Mouse (Mus musculus): Measurements from ENCODE around the gene Atp6v1d. TPM values are rescaled to one million over a fixed set of nuclear protein-coding genes. Genes with fewer than 3 reads are reported as not detected.

Gene Atp6v1d
- polyA plus RNA-seq (2016; fragmentation: Nextera tagmentation; extraction: Ambion mirVana) = 64.6 and 67.4 TPM in 2 replicates

DNA sequence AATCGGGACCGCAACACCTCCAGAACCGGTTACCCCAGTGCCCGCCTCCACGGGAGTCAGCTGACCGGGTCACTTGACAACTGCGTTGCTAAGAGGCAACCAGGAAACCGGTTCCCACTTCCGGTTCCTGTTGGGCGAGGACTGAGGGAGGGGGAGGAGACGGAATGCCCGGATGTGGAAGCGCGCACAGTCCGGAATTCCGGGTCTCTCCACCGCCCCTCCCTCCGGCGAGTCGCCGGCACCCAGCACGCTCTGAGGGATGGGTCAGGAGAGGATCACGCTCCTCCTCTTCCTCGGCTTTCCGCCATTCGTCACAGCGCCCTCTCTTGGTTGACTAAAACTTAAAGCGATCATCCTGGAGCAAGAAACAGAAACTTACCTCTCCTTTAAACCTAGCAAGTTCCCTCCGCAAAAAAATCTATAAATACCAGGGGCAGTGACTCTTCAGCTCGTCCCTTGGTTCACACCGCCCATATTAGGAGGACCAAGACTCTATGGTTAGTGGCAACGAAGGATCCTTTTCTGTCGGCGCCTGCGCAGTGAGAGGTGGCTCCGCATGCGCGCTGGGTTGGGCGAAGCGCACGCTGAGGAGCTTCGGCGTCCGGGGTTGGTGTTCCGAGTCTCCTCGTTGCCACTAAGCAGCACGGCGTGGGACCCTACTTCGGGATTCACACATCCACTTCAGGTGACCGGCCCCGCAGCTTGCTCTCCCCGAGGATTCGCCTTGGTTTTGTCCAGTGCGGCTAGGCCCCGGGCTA is at the start of gene Atp6v1d, which contains the start of gene Eif2s1:
Gene Atp6v1d, minus strand, starts transcription at position 143 of the 758 bp plus-strand sequence.
Gene Eif2s1, plus strand, starts transcription at position 324 of the 758 bp plus-strand sequence.
- peaks cover 12% of the 10 kb centered on the region for H3K36me3 ChIP-seq
- no peaks in the 10 kb centered on the region for H3K9me3 ChIP-seq
- peak; percentile 100 for ATAC-seq (ENCODE audit: insufficient number of reproducible peaks, insufficient read depth, low FRiP score, low TSS enrichment, low read depth)
- H3K4me1 ChIP-seq (replicated peaks) = peaks cover 22% of the 10 kb centered on the region
- WGBS = under 1% methylated on average over 55 of the region's 55 CpGs
- H3K9ac ChIP-seq (replicated peaks) = peak within 1 kb of the TSS; percentile 84
- H3K27ac ChIP-seq = peak within 1 kb of the TSS; percentile 92
- H3K4me3 ChIP-seq (replicated peaks) = peak within 1 kb of the TSS; percentile 79
- H3K27me3 ChIP-seq = no peaks in the 10 kb centered on the region
- H3K4me2 ChIP-seq = peak within 1 kb of the TSS; percentile 85

DNA sequence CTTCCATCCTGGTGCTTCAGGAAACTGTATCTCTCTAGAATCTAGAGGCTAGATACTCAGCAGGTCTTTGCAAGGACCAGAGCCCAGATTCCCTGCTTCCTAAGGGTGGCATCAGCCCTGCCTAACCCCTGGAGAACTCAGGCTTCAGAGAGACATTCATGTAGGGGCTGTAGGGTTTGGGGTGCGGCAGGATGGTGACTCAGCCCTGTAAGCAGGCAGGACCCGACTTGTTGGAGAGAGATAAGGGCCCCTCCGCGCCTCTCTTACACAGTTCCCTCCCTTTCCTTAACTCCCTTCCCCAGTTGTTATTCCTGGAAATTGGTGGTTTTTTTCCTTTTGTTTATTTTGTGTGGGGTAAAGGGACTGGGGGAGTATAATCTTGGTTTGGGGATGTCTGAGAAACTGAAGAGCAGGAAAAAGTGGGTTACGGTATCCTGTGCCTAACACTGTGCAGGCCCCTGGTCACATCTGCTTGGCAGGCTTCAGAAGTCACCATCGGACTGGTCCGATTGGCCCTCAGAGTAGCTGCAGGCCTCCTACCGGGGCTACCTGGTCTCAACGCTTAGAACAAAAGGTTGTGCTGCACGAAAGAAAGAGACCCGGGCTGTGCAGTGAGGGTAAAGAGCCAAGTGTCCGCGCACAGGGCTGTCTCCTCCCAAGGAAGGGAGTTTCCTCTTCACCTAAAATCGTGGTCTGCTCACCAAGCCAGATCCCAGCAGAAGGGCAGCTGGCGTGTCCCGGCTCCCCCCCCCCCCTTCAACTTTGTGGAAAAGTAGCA is 49.4 kb upstream of the Atp6v1d start:
- H3K4me3 ChIP-seq (replicated peaks) = peak overlapping the region; percentile 42
- peaks cover 83% of the 10 kb centered on the region for H3K27me3 ChIP-seq
- WGBS = 7% methylated on average over 16 of the region's 16 CpGs
- H3K9ac ChIP-seq (replicated peaks) = no peak overlapping the region; the same call in 1 of the 2 replicates
- peak overlapping the region; percentile 77 for H3K4me2 ChIP-seq
- no peaks in the 10 kb centered on the region for H3K9me3 ChIP-seq
- ATAC-seq (ENCODE audit: insufficient number of reproducible peaks, insufficient read depth, low FRiP score, low TSS enrichment, low read depth) = peak; percentile 18; the same call in 1 of the 2 replicates
- H3K36me3 ChIP-seq = no peaks in the 10 kb centered on the region
- H3K4me1 ChIP-seq (replicated peaks) = peaks cover 19% of the 10 kb centered on the region
- no peak overlapping the region for H3K27ac ChIP-seq

DNA sequence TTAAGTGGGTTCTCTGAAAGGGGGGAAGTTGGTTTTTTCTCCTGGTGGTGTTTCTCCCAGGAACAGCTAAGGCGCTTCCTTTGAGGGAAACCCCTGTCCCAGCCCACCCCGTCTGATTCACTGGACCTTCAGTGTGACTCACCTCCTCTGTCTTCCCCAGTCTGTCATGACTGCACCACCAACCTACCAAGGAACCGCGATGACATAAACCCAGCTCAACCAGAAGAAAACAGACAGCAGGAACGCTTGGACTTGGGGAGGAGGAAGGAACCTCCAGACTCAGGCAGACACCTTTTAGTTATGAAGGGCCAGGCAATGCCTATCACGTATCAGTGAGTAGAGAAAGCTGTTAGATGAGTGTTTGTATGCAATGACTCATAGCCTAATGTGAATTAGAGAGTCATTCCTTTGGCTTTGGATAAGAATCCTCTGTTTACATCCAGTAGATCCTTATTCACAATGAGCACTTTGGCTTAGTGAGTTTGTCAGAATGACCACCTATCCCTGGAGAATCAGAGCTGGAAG is 46.7 kb upstream of the Atp6v1d start:
- H3K27me3 ChIP-seq = peaks cover 79% of the 10 kb centered on the region
- peaks cover 19% of the 10 kb centered on the region for H3K4me1 ChIP-seq (replicated peaks)
- 84% methylated on average over 6 of the region's 6 CpGs for WGBS
- H3K9ac ChIP-seq (replicated peaks) = no peak overlapping the region
- H3K27ac ChIP-seq = no peak overlapping the region
- H3K4me2 ChIP-seq = no peak overlapping the region
- H3K4me3 ChIP-seq (replicated peaks) = no peak overlapping the region
- no peak for ATAC-seq (ENCODE audit: insufficient number of reproducible peaks, insufficient read depth, low FRiP score, low TSS enrichment, low read depth)
- H3K36me3 ChIP-seq = no peaks in the 10 kb centered on the region
- H3K9me3 ChIP-seq = no peaks in the 10 kb centered on the region

DNA sequence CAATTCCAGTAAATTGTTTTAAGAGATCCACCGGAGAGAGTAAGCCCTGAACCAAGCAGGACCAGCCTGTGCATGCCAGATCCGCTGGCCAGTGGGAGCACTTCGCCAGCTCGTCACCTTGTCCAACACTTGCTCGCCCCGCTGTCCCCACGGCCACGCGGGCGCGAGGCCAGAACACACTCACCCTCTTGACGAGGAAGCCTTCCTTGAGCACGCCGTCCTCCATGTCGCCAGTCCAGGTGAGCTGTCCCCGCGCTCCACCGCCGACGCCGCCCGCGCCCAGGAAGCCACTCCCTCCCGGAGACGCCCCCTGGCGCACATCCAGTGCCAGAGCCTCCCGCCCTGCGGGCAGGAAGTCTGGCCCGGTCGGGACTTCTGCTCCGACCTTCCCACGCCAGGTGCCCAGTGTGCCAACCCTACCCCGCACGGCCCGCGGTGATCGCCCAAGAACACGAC is 45.3 kb upstream of the Atp6v1d start, which contains the start of gene Plek2:
Gene Plek2, minus strand, starts transcription at position 258 of the 456 bp plus-strand sequence.
- ATAC-seq (ENCODE audit: insufficient number of reproducible peaks, insufficient read depth, low FRiP score, low TSS enrichment, low read depth) = 0 out of 2 replicates have a peak, but pooled peaks have one; percentile 18
- H3K36me3 ChIP-seq = no peaks in the 10 kb centered on the region
- H3K27ac ChIP-seq = no peak within 1 kb of the TSS
- peaks cover 17% of the 10 kb centered on the region for H3K4me1 ChIP-seq (replicated peaks)
- no peaks in the 10 kb centered on the region for H3K9me3 ChIP-seq
- H3K4me2 ChIP-seq = peak within 1 kb of the TSS; percentile 92
- H3K4me3 ChIP-seq (replicated peaks) = peak within 1 kb of the TSS; percentile 46
- H3K9ac ChIP-seq (replicated peaks) = peak within 1 kb of the TSS; percentile 55
- H3K27me3 ChIP-seq = peaks cover 66% of the 10 kb centered on the region
- 1% methylated on average over 38 of the region's 38 CpGs for WGBS

DNA sequence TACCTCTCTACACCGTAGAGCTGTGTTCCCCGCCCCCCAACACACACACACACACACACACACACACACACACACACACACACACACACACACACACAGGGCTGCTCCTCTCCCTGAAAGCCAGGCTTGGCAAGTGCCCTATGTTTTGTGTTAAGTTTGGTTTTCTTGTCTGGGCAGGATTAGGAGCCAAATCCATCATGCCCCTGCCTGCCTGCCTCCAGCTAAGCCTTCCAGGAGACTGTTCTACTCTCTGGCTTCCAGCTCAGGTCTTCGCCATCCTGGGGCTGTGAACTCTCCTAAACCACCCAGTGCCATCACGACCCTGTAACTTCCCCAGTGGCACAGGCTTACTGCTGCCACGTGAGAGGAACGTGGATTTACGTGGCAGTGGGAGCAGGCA is 43.1 kb upstream of the Atp6v1d start:
- no peak overlapping the region for H3K4me2 ChIP-seq
- no peak overlapping the region for H3K4me3 ChIP-seq (replicated peaks)
- peaks cover 7% of the 10 kb centered on the region for H3K4me1 ChIP-seq (replicated peaks)
- 78% methylated on average over 6 of the region's 7 CpGs for WGBS
- H3K36me3 ChIP-seq = no peaks in the 10 kb centered on the region
- H3K9ac ChIP-seq (replicated peaks) = no peak overlapping the region
- H3K27me3 ChIP-seq = peaks cover 44% of the 10 kb centered on the region
- H3K9me3 ChIP-seq = no peaks in the 10 kb centered on the region
- ATAC-seq (ENCODE audit: insufficient number of reproducible peaks, insufficient read depth, low FRiP score, low TSS enrichment, low read depth) = no peak
- H3K27ac ChIP-seq = no peak overlapping the region

DNA sequence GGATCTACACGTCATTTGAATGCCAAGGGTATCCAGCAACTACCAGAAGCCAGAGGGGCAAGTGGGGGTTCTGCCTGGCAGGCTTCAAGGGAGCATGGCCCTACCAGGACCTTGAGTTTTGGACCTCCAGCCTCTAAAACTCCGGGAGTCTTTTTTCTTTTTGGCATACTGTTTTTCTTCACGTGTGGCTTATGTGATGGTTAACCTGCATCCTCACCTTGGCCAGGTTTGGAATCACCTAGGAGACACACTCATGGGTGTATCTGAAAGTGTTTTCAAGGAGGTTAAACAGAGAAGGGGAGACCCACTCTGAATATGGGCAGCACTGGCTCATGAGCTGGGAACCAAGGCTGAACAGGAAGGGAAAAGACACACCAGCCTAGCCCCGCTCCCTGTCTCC is 41.9 kb upstream of the Atp6v1d start:
- WGBS = 80% methylated on average over 4 of the region's 4 CpGs
- no peak overlapping the region for H3K27ac ChIP-seq
- peaks cover 7% of the 10 kb centered on the region for H3K4me1 ChIP-seq (replicated peaks)
- H3K27me3 ChIP-seq = peaks cover 34% of the 10 kb centered on the region
- H3K9me3 ChIP-seq = no peaks in the 10 kb centered on the region
- H3K4me2 ChIP-seq = no peak overlapping the region
- ATAC-seq (ENCODE audit: insufficient number of reproducible peaks, insufficient read depth, low FRiP score, low TSS enrichment, low read depth) = no peak
- no peak overlapping the region for H3K4me3 ChIP-seq (replicated peaks)
- H3K36me3 ChIP-seq = no peaks in the 10 kb centered on the region
- H3K9ac ChIP-seq (replicated peaks) = no peak overlapping the region

DNA sequence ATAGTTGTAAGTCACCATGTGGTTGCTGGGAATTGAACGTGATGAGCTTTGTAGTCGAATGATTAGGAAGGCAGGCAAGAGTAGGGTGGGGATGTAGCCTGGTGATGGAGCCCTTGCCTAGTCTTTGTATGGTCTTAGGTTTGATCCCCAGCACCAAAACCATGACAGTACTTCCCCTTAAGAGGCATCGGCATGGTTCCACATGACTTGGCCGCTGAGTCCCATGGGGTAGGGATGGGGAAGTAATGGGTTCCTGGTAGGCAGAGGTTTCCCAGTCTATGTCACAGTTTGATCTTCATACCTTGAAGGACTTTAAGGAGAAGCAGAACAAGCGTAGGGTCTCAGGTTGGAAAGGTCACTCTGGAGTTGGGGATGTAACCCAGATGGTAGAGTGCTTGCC is 40.0 kb upstream of the Atp6v1d start:
- Histone ChIP-seq H3K4me3 (replicated peaks) (no peak overlapping the region), H3K4me2 (no peak overlapping the region), H3K36me3 (no peaks in the 10 kb centered on the region), H3K27me3 (peaks cover 16% of the 10 kb centered on the region; the same call in 1 of the 2 replicates), H3K9ac (replicated peaks) (no peak overlapping the region), H3K4me1 (replicated peaks) (0 out of 2 replicates have a peak, but pooled peaks cover 2% of the 10 kb centered on the region), H3K27ac (no peak overlapping the region), H3K9me3 (no peaks in the 10 kb centered on the region)
- no peak for ATAC-seq (ENCODE audit: insufficient number of reproducible peaks, insufficient read depth, low FRiP score, low TSS enrichment, low read depth)
- 86% methylated on average over 5 of the region's 5 CpGs for WGBS

DNA sequence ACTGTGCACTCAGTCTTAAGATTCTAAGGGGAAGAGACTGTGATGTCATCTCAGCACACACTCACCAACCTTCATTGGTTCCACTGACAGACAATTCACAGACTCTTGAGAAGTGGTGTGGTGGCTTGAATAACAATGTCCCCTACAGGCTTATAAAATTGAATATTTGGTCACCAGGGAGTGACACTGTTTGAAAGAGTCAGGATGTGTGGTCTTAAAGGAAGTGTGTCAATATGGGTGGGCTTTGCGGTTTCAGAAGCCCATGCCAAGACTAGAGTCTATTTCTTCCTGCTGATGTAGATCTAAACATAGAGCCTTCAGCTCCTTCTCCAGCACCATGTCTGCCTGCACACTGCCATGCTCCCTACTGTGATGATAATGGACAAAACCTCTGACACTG is 36.4 kb upstream of the Atp6v1d start:
- no peaks in the 10 kb centered on the region for H3K9me3 ChIP-seq
- no peak for ATAC-seq (ENCODE audit: insufficient number of reproducible peaks, insufficient read depth, low FRiP score, low TSS enrichment, low read depth)
- no peak overlapping the region for H3K4me3 ChIP-seq (replicated peaks)
- no peak overlapping the region for H3K9ac ChIP-seq (replicated peaks)
- H3K27me3 ChIP-seq = no peaks in the 10 kb centered on the region
- H3K4me1 ChIP-seq (replicated peaks) = no peaks in the 10 kb centered on the region
- H3K27ac ChIP-seq = no peak overlapping the region
- 88% methylated on average over 1 of the region's 1 CpGs for WGBS
- H3K36me3 ChIP-seq = no peaks in the 10 kb centered on the region
- no peak overlapping the region for H3K4me2 ChIP-seq

DNA sequence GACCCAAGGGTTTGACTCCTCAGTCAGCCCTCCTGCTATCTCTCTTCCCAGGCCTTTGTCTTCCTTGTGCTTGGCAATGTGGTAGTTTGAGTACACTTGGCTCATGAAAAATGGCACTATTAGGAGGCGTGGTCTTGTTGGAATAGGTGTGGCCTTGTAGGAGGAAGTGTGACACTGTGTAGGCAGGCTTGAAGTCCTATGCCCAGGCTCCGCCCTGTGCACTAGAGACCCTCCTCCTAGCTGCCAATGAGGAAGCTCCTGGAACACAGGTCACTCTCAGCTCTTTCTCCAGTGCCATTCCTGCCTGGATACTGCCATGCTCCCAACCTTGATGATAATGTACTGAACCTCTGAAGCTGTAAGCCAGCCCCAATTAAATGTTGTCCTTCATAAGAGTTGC is 29.7 kb upstream of the Atp6v1d start:
- Histone ChIP-seq H3K4me1 (replicated peaks) (no peaks in the 10 kb centered on the region), H3K9me3 (peaks cover 5% of the 10 kb centered on the region), H3K9ac (replicated peaks) (no peak overlapping the region), H3K4me3 (replicated peaks) (no peak overlapping the region), H3K4me2 (no peak overlapping the region), H3K27me3 (no peaks in the 10 kb centered on the region), H3K36me3 (peaks cover 24% of the 10 kb centered on the region), H3K27ac (no peak overlapping the region)
- no peak for ATAC-seq (ENCODE audit: insufficient number of reproducible peaks, insufficient read depth, low FRiP score, low TSS enrichment, low read depth)
- 89% methylated on average over 2 of the region's 2 CpGs for WGBS

DNA sequence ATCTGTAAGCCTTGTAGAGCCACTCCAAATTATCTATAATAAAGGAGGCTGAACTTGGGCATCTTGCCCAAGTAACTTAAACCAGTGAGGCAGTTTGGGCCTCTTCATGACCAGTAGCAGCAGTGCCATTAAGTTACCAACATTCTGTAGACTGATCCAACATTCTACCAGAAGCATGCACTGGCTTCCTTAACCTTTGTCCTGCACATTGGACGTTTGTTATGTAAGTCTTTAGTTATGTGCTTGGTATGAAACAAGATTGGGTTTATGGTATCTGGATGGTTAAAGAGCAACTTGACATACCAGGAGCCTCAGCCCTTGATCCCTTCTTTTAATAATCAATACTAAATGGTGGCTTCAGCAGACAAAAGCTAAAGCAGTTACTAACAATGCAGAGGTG is 28.6 kb upstream of the Atp6v1d start:
- Histone ChIP-seq H3K36me3 (peaks cover 35% of the 10 kb centered on the region), H3K4me2 (no peak overlapping the region), H3K4me1 (replicated peaks) (no peaks in the 10 kb centered on the region), H3K27ac (no peak overlapping the region), H3K9ac (replicated peaks) (no peak overlapping the region), H3K4me3 (replicated peaks) (no peak overlapping the region), H3K9me3 (peaks cover 5% of the 10 kb centered on the region), H3K27me3 (no peaks in the 10 kb centered on the region)
- 76% methylated on average over 1 of the region's 1 CpGs for WGBS
- no peak for ATAC-seq (ENCODE audit: insufficient number of reproducible peaks, insufficient read depth, low FRiP score, low TSS enrichment, low read depth)

DNA sequence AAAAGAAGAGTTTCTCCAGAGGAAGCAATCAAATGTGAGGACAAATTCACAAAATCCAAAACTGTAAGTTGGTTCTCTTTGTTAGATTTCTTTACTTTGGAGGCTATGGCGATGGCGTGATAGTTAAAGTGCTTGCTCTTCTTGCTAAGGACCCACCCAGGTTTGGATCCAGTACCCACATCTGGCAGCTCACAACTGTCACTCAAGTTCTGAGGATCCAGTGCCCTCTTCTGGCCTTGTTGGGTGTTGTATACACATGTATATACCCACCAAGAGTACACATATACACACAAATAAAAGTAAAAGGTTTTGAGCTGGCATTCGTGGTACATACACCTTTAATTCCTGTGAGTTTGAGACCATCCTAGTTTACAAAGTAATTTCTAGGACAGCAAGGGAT is 13.1 kb upstream of the Atp6v1d start:
- no peak overlapping the region for H3K4me3 ChIP-seq (replicated peaks)
- H3K9me3 ChIP-seq = no peaks in the 10 kb centered on the region
- no peak overlapping the region for H3K4me2 ChIP-seq
- H3K27me3 ChIP-seq = no peaks in the 10 kb centered on the region
- no peaks in the 10 kb centered on the region for H3K4me1 ChIP-seq (replicated peaks)
- H3K36me3 ChIP-seq = peaks cover 75% of the 10 kb centered on the region
- no peak overlapping the region for H3K27ac ChIP-seq
- no peak overlapping the region for H3K9ac ChIP-seq (replicated peaks)
- ATAC-seq (ENCODE audit: insufficient number of reproducible peaks, insufficient read depth, low FRiP score, low TSS enrichment, low read depth) = no peak
- WGBS = 97% methylated on average over 3 of the region's 3 CpGs
